Mouse (Mus musculus) olfactory bulb, adult 2 months (tissue): ENCODE measurements around the gene Ahcyl2.

Experiments used
- CTCF ChIP-seq: fragments of 200-500 bp; IDR thresholded peaks from 2 replicates; pipeline ENCODE4 v1.5.1; 2012; ENCODE audit warnings: low read depth, mild to moderate bottlenecking, low read length, moderate library complexity; ENCODE audit not compliant: insufficient read depth
- POLR2A ChIP-seq: fragments of 200-500 bp; IDR thresholded peaks from 2 replicates; pipeline ENCODE4 v1.6.1; 2012; ENCODE audit warnings: mild to moderate bottlenecking, low read depth, low read length, moderate library complexity; ENCODE audit not compliant: insufficient read depth

DNA sequence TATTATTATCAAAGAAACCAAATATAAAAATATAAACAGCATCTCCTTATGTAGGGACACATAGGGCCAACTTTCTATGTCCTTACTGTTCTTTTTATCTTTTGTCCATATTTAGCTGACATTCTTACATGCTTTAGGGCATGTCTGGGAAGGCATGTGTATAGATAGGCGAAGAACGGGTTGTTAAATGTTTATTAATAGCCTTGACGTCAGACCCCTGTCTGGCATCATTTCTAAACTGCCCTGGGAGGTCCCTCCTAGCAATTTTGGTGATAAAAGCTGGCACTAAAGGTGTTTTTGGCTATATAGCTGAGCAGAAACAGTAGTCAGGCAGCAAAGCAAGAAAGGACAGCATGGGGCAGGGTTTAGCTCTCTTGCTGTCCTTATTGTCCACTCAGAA is 136.5 kb downstream of the Ahcyl2 start:
- TF ChIP-seq CTCF (no peak), POLR2A (no peak)
